Mouse (Mus musculus): ENCODE data around the gene Camkk2. TPM values are rescaled to one million over a fixed set of nuclear protein-coding genes. Genes with fewer than 3 reads are reported as not detected.

Camkk2 gene
- polyA plus RNA-seq, 1 experiment from 2014 or later: 28.8 TPM

GRCm38 (mm10) chr5:122690486-122690885 is 88.7 kb downstream of the Camkk2 start:
- 59% methylated on average over 6 of the region's 6 CpGs for WGBS
- Histone ChIP-seq H3K4me3 (ENCODE audit: low read depth, low read length) (no peak overlapping the region), H3K27me3 (ENCODE audit: control insufficient read depth, insufficient read depth, low read length) (no peaks in the 10 kb centered on the region), H3K36me3 (ENCODE audit: control insufficient read depth, insufficient read depth, low read length) (no peaks in the 10 kb centered on the region), H3K4me1 (replicated peaks; ENCODE audit: control insufficient read depth, insufficient read depth, low read length) (peaks cover 3% of the 10 kb centered on the region; the same call in 1 of the 2 replicates), H3K9me3 (ENCODE audit: control insufficient read depth, low read length) (no peaks in the 10 kb centered on the region), H3K27ac (ENCODE audit: low read depth, low read length) (no peak overlapping the region), H3K9ac (ENCODE audit: low read depth, low read length) (no peak overlapping the region), H3K4me2 (replicated peaks; ENCODE audit: low read depth, low read length) (no peak overlapping the region)
- DNase-seq (ENCODE audit: low spot score) (no peak), ATAC-seq (ENCODE audit: low FRiP score) (no peak)

- 88% methylated on average over 7 of the region's 7 CpGs for WGBS
- H3K36me3 ChIP-seq (ENCODE audit: control insufficient read depth, insufficient read depth, low read length): no peaks in the 10 kb centered on the region
- no peak overlapping the region for H3K27ac ChIP-seq (ENCODE audit: low read depth, low read length)
- peaks cover 3% of the 10 kb centered on the region; the same call in 1 of the 2 replicates for H3K4me1 ChIP-seq (replicated peaks; ENCODE audit: control insufficient read depth, insufficient read depth, low read length)
- no peaks in the 10 kb centered on the region for H3K27me3 ChIP-seq (ENCODE audit: control insufficient read depth, insufficient read depth, low read length)
- no peak overlapping the region for H3K9ac ChIP-seq (ENCODE audit: low read depth, low read length)
- DNase-seq (ENCODE audit: low spot score): no peak
- no peaks in the 10 kb centered on the region for H3K9me3 ChIP-seq (ENCODE audit: control insufficient read depth, low read length)
- ATAC-seq (ENCODE audit: low FRiP score): no peak
- H3K4me3 ChIP-seq (ENCODE audit: low read depth, low read length): no peak overlapping the region
- H3K4me2 ChIP-seq (replicated peaks; ENCODE audit: low read depth, low read length): no peak overlapping the region
These were observed 90.1 kb downstream of the Camkk2 start for GRCm38 (mm10) chr5:122689153-122689552.

GRCm38 (mm10) chr5:122687391-122687790 is 91.8 kb downstream of the Camkk2 start:
- WGBS: 87% methylated on average over 4 of the region's 4 CpGs
- no peak overlapping the region for H3K9ac ChIP-seq (ENCODE audit: low read depth, low read length)
- DNase-seq (ENCODE audit: low spot score) (no peak), ATAC-seq (ENCODE audit: low FRiP score) (no peak)
- no peak overlapping the region for H3K4me2 ChIP-seq (replicated peaks; ENCODE audit: low read depth, low read length)
- no peaks in the 10 kb centered on the region for H3K9me3 ChIP-seq (ENCODE audit: control insufficient read depth, low read length)
- H3K27me3 ChIP-seq (ENCODE audit: control insufficient read depth, insufficient read depth, low read length): no peaks in the 10 kb centered on the region
- no peak overlapping the region for H3K27ac ChIP-seq (ENCODE audit: low read depth, low read length)
- no peaks in the 10 kb centered on the region; the same call in 1 of the 2 replicates for H3K4me1 ChIP-seq (replicated peaks; ENCODE audit: control insufficient read depth, insufficient read depth, low read length)
- H3K4me3 ChIP-seq (ENCODE audit: low read depth, low read length): no peak overlapping the region
- H3K36me3 ChIP-seq (ENCODE audit: control insufficient read depth, insufficient read depth, low read length): no peaks in the 10 kb centered on the region

GRCm38 (mm10) chr5:122683926-122684325 is 95.3 kb downstream of the Camkk2 start:
- no peak for ATAC-seq (ENCODE audit: low FRiP score)
- Histone ChIP-seq H3K27ac (ENCODE audit: low read depth, low read length) (no peak overlapping the region), H3K4me2 (replicated peaks; ENCODE audit: low read depth, low read length) (no peak overlapping the region), H3K4me1 (replicated peaks; ENCODE audit: control insufficient read depth, insufficient read depth, low read length) (no peaks in the 10 kb centered on the region), H3K4me3 (ENCODE audit: low read depth, low read length) (no peak overlapping the region), H3K36me3 (ENCODE audit: control insufficient read depth, insufficient read depth, low read length) (no peaks in the 10 kb centered on the region), H3K9ac (ENCODE audit: low read depth, low read length) (no peak overlapping the region), H3K9me3 (ENCODE audit: control insufficient read depth, low read length) (no peaks in the 10 kb centered on the region), H3K27me3 (ENCODE audit: control insufficient read depth, insufficient read depth, low read length) (no peaks in the 10 kb centered on the region)
- no peak for DNase-seq (ENCODE audit: low spot score)
- whole genome bisulfite sequencing: 86% methylated on average over 10 of the region's 10 CpGs

GRCm38 (mm10) chr5:122681276-122681675 is 97.9 kb downstream of the Camkk2 start:
- no peak overlapping the region for H3K4me3 ChIP-seq (ENCODE audit: low read depth, low read length)
- no peak overlapping the region for H3K9ac ChIP-seq (ENCODE audit: low read depth, low read length)
- no peaks in the 10 kb centered on the region for H3K4me1 ChIP-seq (replicated peaks; ENCODE audit: control insufficient read depth, insufficient read depth, low read length)
- no peaks in the 10 kb centered on the region for H3K9me3 ChIP-seq (ENCODE audit: control insufficient read depth, low read length)
- DNase-seq (ENCODE audit: low spot score): no peak
- H3K27ac ChIP-seq (ENCODE audit: low read depth, low read length): no peak overlapping the region
- H3K4me2 ChIP-seq (replicated peaks; ENCODE audit: low read depth, low read length): no peak overlapping the region
- H3K27me3 ChIP-seq (ENCODE audit: control insufficient read depth, insufficient read depth, low read length): no peaks in the 10 kb centered on the region
- no peaks in the 10 kb centered on the region for H3K36me3 ChIP-seq (ENCODE audit: control insufficient read depth, insufficient read depth, low read length)
- WGBS: 85% methylated on average over 12 of the region's 12 CpGs
- no peak for ATAC-seq (ENCODE audit: low FRiP score)

Other genes with a start within 250 kb of the Camkk2 start
- gene Ift81, start 164.9 kb downstream of the Camkk2 start, polyA plus RNA-seq (2014; fragmentation: Nextera tagmentation; extraction: Ambion mirVana): 46.1 and 49.1 TPM in 2 replicates
- gene P2rx7, start 135.5 kb downstream of the Camkk2 start, polyA plus RNA-seq (2014; fragmentation: Nextera tagmentation; extraction: Ambion mirVana): 3.4 and 3.5 TPM in 2 replicates
- 10.8 and 12.4 TPM in 2 replicates for gene P2rx4, start 71.9 kb downstream of the Camkk2 start, polyA plus RNA-seq (2014; fragmentation: Nextera tagmentation; extraction: Ambion mirVana)
- 522 and 525 TPM in 2 replicates for gene Anapc5, start 41.9 kb upstream of the Camkk2 start, polyA plus RNA-seq (2014; fragmentation: Nextera tagmentation; extraction: Ambion mirVana)
- 56.8 and 61.5 TPM in 2 replicates for gene Rnf34, start 70.6 kb upstream of the Camkk2 start, polyA plus RNA-seq (2014; fragmentation: Nextera tagmentation; extraction: Ambion mirVana)
- gene Kdm2b, start 210.4 kb upstream of the Camkk2 start, polyA plus RNA-seq (2014; fragmentation: Nextera tagmentation; extraction: Ambion mirVana): 59.9 and 67.6 TPM in 2 replicates
- gene Orai1, start 235.7 kb upstream of the Camkk2 start, polyA plus RNA-seq (2014; fragmentation: Nextera tagmentation; extraction: Ambion mirVana): 10.1 and 12.7 TPM in 2 replicates

Measured in hindbrain, embryonic 11.5 days (tissue).